Mouse (Mus musculus) erythroblast, embryonic 14.5 days (primary cell): ENCODE measurements at regions not wholly inside any gene's neighbourhood (a gene's known extent, or its start where the extent isn't known, plus 50 kb on each side); places are given as distances from the start of the nearest gene placed in this dataset.

ENCODE experiments used
- GATA1 ChIP-seq: IDR thresholded peaks from 2 replicates; pipeline ENCODE4 v1.6.1; 2012; ENCODE audit warnings: low read length, inconsistent platforms, mixed read lengths
- TAL1 ChIP-seq: IDR thresholded peaks from 3 replicates; pipeline ENCODE4 v1.6.1; 2012; ENCODE audit warnings: low read length, inconsistent platforms, mixed read lengths

GRCm38 (mm10) chr10:84249346-84249745 lies 191.1 kb downstream of the Nuak1 start:
- TF ChIP-seq GATA1 (no peak), TAL1 (no peak)
